Mouse (Mus musculus) ES-E14 (cell line): ENCODE measurements at regions not wholly inside any gene's neighbourhood (a gene's known extent, or its start where the extent isn't known, plus 50 kb on each side); places are given as distances from the start of the nearest gene placed in this dataset.

Experiments
- DNase-seq: peaks from one replicate; pipeline ENCODE4 v3.0.0-alpha.2; 2013; ENCODE audit warnings: low read depth, low spot score
- H3K27ac ChIP-seq: 2 replicates; pipeline ENCODE4 v1.5.1; 2012; ENCODE audit warnings: low read depth, mild to moderate bottlenecking, low read length, moderate library complexity, mixed read lengths; ENCODE audit not compliant: poor library complexity, insufficient read depth, severe bottlenecking
- H3K36me3 ChIP-seq: 2 replicates; pipeline ENCODE4 v1.6.1; 2012; ENCODE audit warnings: mild to moderate bottlenecking, low read length, moderate library complexity, mixed read lengths; ENCODE audit not compliant: control insufficient read depth, poor library complexity, insufficient read depth, severe bottlenecking
- H3K4me1 ChIP-seq, 2 experiments: fragments of 150-350 bp in 1 of 2; sonication (generic) in 1 of 2; 2 replicates each; pipeline ENCODE4 v1.6.1; 2012; ENCODE audit warnings: low read length in 2 of 2, mild to moderate bottlenecking in 1 of 2, mixed read lengths in 1 of 2; ENCODE audit not compliant: control insufficient read depth in 2 of 2, insufficient read depth in 2 of 2, poor library complexity in 1 of 2
- H3K4me3 ChIP-seq, 2 experiments: fragments of 150-350 bp in 1 of 2; sonication (generic) in 1 of 2; 2 replicates each; pipeline ENCODE4 v1.5.1; 2012; ENCODE audit warnings: low read length in 2 of 2, low read depth in 1 of 2, mild to moderate bottlenecking in 1 of 2, mixed read lengths in 1 of 2; ENCODE audit not compliant: insufficient read depth in 1 of 2, poor library complexity in 1 of 2, severe bottlenecking in 1 of 2
- H3K9ac ChIP-seq: 2 replicates; pipeline ENCODE4 v1.6.1; 2012; ENCODE audit warnings: low read depth, mild to moderate bottlenecking, low read length, mixed read lengths; ENCODE audit not compliant: poor library complexity, insufficient read depth, severe bottlenecking
- H3K9me3 ChIP-seq: fragments of 150-350 bp; sonication (generic); 2 replicates; pipeline ENCODE4 v1.6.1; 2012; ENCODE audit warnings: low read depth, mild to moderate bottlenecking, low read length; ENCODE audit not compliant: control insufficient read depth, insufficient read depth
- CHD2 ChIP-seq: IDR thresholded peaks from 2 replicates; pipeline ENCODE4 v1.6.1; 2014; ENCODE audit warnings: mild to moderate bottlenecking, low read depth, low read length, inconsistent platforms
- HCFC1 ChIP-seq: IDR thresholded peaks from 2 replicates; pipeline ENCODE4 v1.6.1; 2012; ENCODE audit warnings: low read length, inconsistent platforms, borderline replicate concordance; ENCODE audit not compliant: insufficient read depth
- MAFK ChIP-seq: IDR thresholded peaks from 2 replicates; pipeline ENCODE4 v1.6.1; 2014; ENCODE audit warnings: mild to moderate bottlenecking, low read depth, low read length, inconsistent platforms; ENCODE audit not compliant: insufficient read depth
- ZC3H11A ChIP-seq: IDR thresholded peaks from 2 replicates; pipeline ENCODE4 v1.6.1; 2012; ENCODE audit warnings: low read depth, mild to moderate bottlenecking, inconsistent platforms, low read length, borderline replicate concordance
- ZNF384 ChIP-seq: IDR thresholded peaks from 2 replicates; pipeline ENCODE4 v1.6.1; 2012; ENCODE audit warnings: low read depth, low read length, inconsistent platforms
- in situ Hi-C, 2 experiments: fragments of 600-800 bp; cut with MboI; formaldehyde crosslinking; loops; one replicate each; pipeline ENCODE4 v1.15.1; 2025; ENCODE audit warnings: low sequenced_read_pairs in 2 of 2, inconsistent platforms in 1 of 2; ENCODE audit not compliant: unreplicated experiment in 2 of 2

GRCm38 (mm10) chr10:125900562-125900961 lies 65.4 kb upstream of the Lrig3 start:
- TF ChIP-seq CHD2 (no peak), ZNF384 (no peak), ZC3H11A (no peak)
- no peak for DNase-seq
- Histone ChIP-seq H3K9me3 (no peaks in the 10 kb centered on the region), H3K4me3 (no peak overlapping the region), H3K27ac (no peak overlapping the region), H3K9ac (no peak overlapping the region), H3K4me1 (peaks cover 0 to 4% of the 10 kb centered on the region in 2 experiments; a peak in 1 of 4 replicates), H3K36me3 (no peaks in the 10 kb centered on the region)
- in situ Hi-C loops: no loop called here

- no peak for TF ChIP-seq MAFK
- no peak for TF ChIP-seq CHD2
- TF ChIP-seq HCFC1: no peak
- Histone ChIP-seq H3K4me1 (peaks cover 0 to 4% of the 10 kb centered on the region in 2 experiments; a peak in 1 of 4 replicates), H3K36me3 (no peaks in the 10 kb centered on the region), H3K9me3 (no peaks in the 10 kb centered on the region), H3K4me3 (no peak overlapping the region), H3K9ac (no peak overlapping the region), H3K27ac (no peak overlapping the region)
- in situ Hi-C loops: no loop called here
- no peak for DNase-seq
Observed at GRCm38 (mm10) chr10:125902668-125903067, 63.3 kb upstream of the Lrig3 start.

GRCm38 (mm10) chr10:125912207-125912606 lies 53.8 kb upstream of the Lrig3 start:
- H3K4me1 ChIP-seq: peaks cover 2 to 4% of the 10 kb centered on the region in 2 experiments; a peak in 2 of 4 replicates
- no peak overlapping the region for H3K27ac ChIP-seq
- no peak overlapping the region for H3K9ac ChIP-seq
- no peak overlapping the region for H3K4me3 ChIP-seq
- no peak for DNase-seq
- in situ Hi-C loops: no loop called here
- no peaks in the 10 kb centered on the region for H3K9me3 ChIP-seq
- H3K36me3 ChIP-seq: no peaks in the 10 kb centered on the region
- no peak for TF ChIP-seq ZNF384
- no peak for TF ChIP-seq HCFC1
- TF ChIP-seq ZC3H11A: no peak
